Mouse (Mus musculus): ENCODE measurements around the gene Znrf2. TPM values are rescaled to one million over a fixed set of nuclear protein-coding genes. Genes with fewer than 3 reads are reported as not detected.

Gene Znrf2
- 1.5 and 1.9 TPM in 2 replicates for polyA plus RNA-seq (2015; fragmentation: Nextera tagmentation; extraction: Ambion mirVana)

DNA sequence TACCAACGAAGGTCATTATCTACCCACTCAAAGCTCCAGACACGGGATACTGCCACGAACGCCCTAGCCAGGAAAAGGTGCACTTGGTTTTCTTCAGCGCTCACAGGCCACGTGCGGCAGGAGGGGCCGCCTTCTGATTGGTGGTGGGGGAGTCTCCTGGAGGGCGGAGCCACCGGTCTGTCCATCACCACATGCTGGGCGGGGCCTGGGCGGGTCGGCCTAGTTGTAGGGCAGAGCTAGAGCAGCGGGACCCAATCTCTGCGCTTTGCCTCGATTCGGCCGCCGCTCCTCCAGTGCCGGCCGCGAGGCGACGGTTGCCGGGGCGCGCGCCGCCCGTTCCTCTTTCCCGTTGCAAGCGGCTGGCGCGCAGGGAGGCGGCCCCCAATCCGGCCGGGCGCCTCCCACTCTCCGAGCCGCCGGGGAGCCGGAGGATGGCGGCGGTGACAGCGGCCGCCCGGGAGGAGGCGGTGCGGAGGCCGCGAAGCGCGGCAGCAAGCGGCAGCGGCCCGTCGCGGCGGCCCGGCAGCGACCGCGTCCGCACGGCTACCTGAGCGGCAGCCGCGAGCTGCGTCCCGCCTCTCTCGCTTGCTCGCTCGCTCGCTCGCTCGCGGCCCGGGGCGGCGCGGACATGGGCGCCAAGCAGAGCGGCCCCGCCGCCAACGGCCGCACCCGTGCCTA lies at the start of gene Znrf2:
Gene Znrf2 (plus strand): TSS at position 529 of the 678 bp plus-strand sequence.

Other genes with a start within 250 kb of the Znrf2 start
- gene Plekha8, start 221.8 kb upstream of the Znrf2 start, polyA plus RNA-seq (2015; fragmentation: Nextera tagmentation; extraction: Ambion mirVana), result 2.0 and 2.4 TPM in 2 replicates
- gene Fkbp14, start 219.6 kb upstream of the Znrf2 start, polyA plus RNA-seq (2015; fragmentation: Nextera tagmentation; extraction: Ambion mirVana), result 17.1 and 25.0 TPM in 2 replicates
- gene Mturn, start 135.3 kb upstream of the Znrf2 start, polyA plus RNA-seq (2015; fragmentation: Nextera tagmentation; extraction: Ambion mirVana), result 4.0 and 5.8 TPM in 2 replicates
- gene Nod1, start 155.7 kb downstream of the Znrf2 start, polyA plus RNA-seq (2015; fragmentation: Nextera tagmentation; extraction: Ambion mirVana), result 4.0 and 5.0 TPM in 2 replicates
- gene Ggct, start 176.0 kb downstream of the Znrf2 start, polyA plus RNA-seq (2015; fragmentation: Nextera tagmentation; extraction: Ambion mirVana), result 3.5 and 15.4 TPM in 2 replicates
- 70.9 and 92.8 TPM in 2 replicates for gene Gars, start 221.1 kb downstream of the Znrf2 start, polyA plus RNA-seq (2015; fragmentation: Nextera tagmentation; extraction: Ambion mirVana)